Mouse (Mus musculus) retina, adult 2 months (tissue): ENCODE measurements around the gene Gna11.

Source experiments
- DNase-seq: peaks from one replicate; pipeline ENCODE4 v3.0.0-alpha.2; 2012; ENCODE audit warnings: low read depth, low spot score

The Gna11 gene

GRCm38 (mm10) chr10:81485479-81486018 is 59.4 kb downstream of the Gna11 start:
- DNase-seq = no peak

- DNase-seq = no peak
These were observed 59.9 kb downstream of the Gna11 start for GRCm38 (mm10) chr10:81485060-81485449.

- DNase-seq = no peak
These were observed 60.4 kb downstream of the Gna11 start for GRCm38 (mm10) chr10:81484441-81485059.

- DNase-seq = no peak
These were observed 61.0 kb downstream of the Gna11 start for GRCm38 (mm10) chr10:81483983-81484382.

GRCm38 (mm10) chr10:81482533-81482889 is 62.5 kb downstream of the Gna11 start, which contains the start of gene Celf5:
Gene Celf5 (minus strand): TSS chr10:81482709.
- DNase-seq = peak; percentile 30

GRCm38 (mm10) chr10:81481605-81482532 is 63.1 kb downstream of the Gna11 start:
- no peak for DNase-seq
